Mouse (Mus musculus) ES-Bruce4 (cell line): ENCODE measurements around the gene Ncbp3.

Experiments
- CTCF ChIP-seq: IDR thresholded peaks from one replicate; pipeline ENCODE4 v1.8.1; 2011; ENCODE audit warnings: low read depth, low read length
- POLR2A ChIP-seq: IDR thresholded peaks from one replicate; pipeline ENCODE4 v1.8.1; 2011; ENCODE audit warnings: low read length; ENCODE audit not compliant: insufficient read depth

- TF ChIP-seq CTCF (no peak), POLR2A (no peak)
Observed at GRCm38 (mm10) chr11:73137116-73137515, 89.5 kb downstream of the Ncbp3 start.
